Mouse (Mus musculus): ENCODE measurements around the gene Agps.

Gene Agps

GRCm38 (mm10) chr2:75831881-75832633, at the start of gene Agps:
Gene Agps, plus strand, starts transcription at chr2:75832177.
- peak; percentile 84 to 89 for DNase-seq (ENCODE audit: low spot score in 2 of 2)

GRCm38 (mm10) chr2:75786075-75786474, 45.9 kb upstream of the Agps start:
- peak; percentile 24 to 52 for DNase-seq (ENCODE audit: low spot score in 2 of 2)

- no peak for DNase-seq (ENCODE audit: low spot score in 2 of 2)
Observed at GRCm38 (mm10) chr2:75788511-75788910, 43.5 kb upstream of the Agps start.

- no peak for DNase-seq (ENCODE audit: low spot score in 2 of 2)
Observed at GRCm38 (mm10) chr2:75789959-75790523, 41.9 kb upstream of the Agps start.

- DNase-seq (ENCODE audit: low spot score in 2 of 2) = peak; percentile 16 to 24
Observed at GRCm38 (mm10) chr2:75791561-75792308, 40.2 kb upstream of the Agps start.

- DNase-seq (ENCODE audit: low spot score in 2 of 2) = peak; percentile 59 to 63
Observed at GRCm38 (mm10) chr2:75792377-75793203, 39.4 kb upstream of the Agps start.

GRCm38 (mm10) chr2:75796181-75796580, 35.8 kb upstream of the Agps start:
- DNase-seq (ENCODE audit: low spot score in 2 of 2) = no peak

- DNase-seq (ENCODE audit: low spot score in 2 of 2) = no peak
Observed at GRCm38 (mm10) chr2:75798434-75798970, 33.5 kb upstream of the Agps start.

GRCm38 (mm10) chr2:75805767-75806166, 26.2 kb upstream of the Agps start:
- no peak for DNase-seq (ENCODE audit: low spot score in 2 of 2)

GRCm38 (mm10) chr2:75806891-75807290, 25.1 kb upstream of the Agps start:
- no peak for DNase-seq (ENCODE audit: low spot score in 2 of 2)

- no peak for DNase-seq (ENCODE audit: low spot score in 2 of 2)
Observed at GRCm38 (mm10) chr2:75807460-75807859, 24.5 kb upstream of the Agps start.

- no peak for DNase-seq (ENCODE audit: low spot score in 2 of 2)
Observed at GRCm38 (mm10) chr2:75814880-75815279, 17.1 kb upstream of the Agps start.

- DNase-seq (ENCODE audit: low spot score in 2 of 2) = no peak
Observed at GRCm38 (mm10) chr2:75815521-75815920, 16.5 kb upstream of the Agps start.

- no peak for DNase-seq (ENCODE audit: low spot score in 2 of 2)
Observed at GRCm38 (mm10) chr2:75816673-75817072, 15.3 kb upstream of the Agps start.

- DNase-seq (ENCODE audit: low spot score in 2 of 2) = no peak
Observed at GRCm38 (mm10) chr2:75818719-75819118, 13.3 kb upstream of the Agps start.

- DNase-seq (ENCODE audit: low spot score in 2 of 2) = no peak
Observed at GRCm38 (mm10) chr2:75819796-75820195, 12.2 kb upstream of the Agps start.

GRCm38 (mm10) chr2:75821971-75822751, 9.8 kb upstream of the Agps start:
- DNase-seq (ENCODE audit: low spot score in 2 of 2) = no peak

- DNase-seq (ENCODE audit: low spot score in 2 of 2) = peak; percentile 4 to 19
Observed at GRCm38 (mm10) chr2:75823736-75824135, 8.2 kb upstream of the Agps start.

- no peak for DNase-seq (ENCODE audit: low spot score in 2 of 2)
Observed at GRCm38 (mm10) chr2:75824144-75824543, 7.8 kb upstream of the Agps start.

GRCm38 (mm10) chr2:75824846-75825245, 7.1 kb upstream of the Agps start:
- DNase-seq (ENCODE audit: low spot score in 2 of 2) = no peak

- DNase-seq (ENCODE audit: low spot score in 2 of 2) = no peak
Observed at GRCm38 (mm10) chr2:75825603-75826002, 6.4 kb upstream of the Agps start.
